Mouse (Mus musculus) CH12.LX (cell line): ENCODE measurements around the gene Gpank1.

ENCODE experiments used
- CTCF ChIP-seq, 2 experiments: IDR thresholded peaks in 1 of 2; conservative IDR thresholded peaks in 1 of 2; 2 replicates each; pipeline ENCODE4 v1.5.1; 2011 to 2012; ENCODE audit warnings: low read depth in 2 of 2, low read length in 2 of 2, improper control_type of control experiment in 1 of 2, inconsistent platforms in 1 of 2, mild to moderate bottlenecking in 1 of 2, moderate library complexity in 1 of 2
- EP300 ChIP-seq: IDR thresholded peaks from 2 replicates; pipeline ENCODE4 v1.6.1; 2011; ENCODE audit warnings: low read length, improper control_type of control experiment
- ETS1 ChIP-seq: conservative IDR thresholded peaks from 2 replicates; pipeline ENCODE4 v1.6.1; 2012; ENCODE audit warnings: low read depth, mild to moderate bottlenecking, inconsistent platforms, low read length, improper control_type of control experiment, moderate library complexity
- POLR2A ChIP-seq: IDR thresholded peaks from 2 replicates; pipeline ENCODE4 v1.6.1; 2011; ENCODE audit warnings: low read depth, mild to moderate bottlenecking, improper control_type of control experiment, low read length
- TCF12 ChIP-seq: IDR thresholded peaks from 2 replicates; pipeline ENCODE4 v1.6.1; 2014; ENCODE audit warnings: low read depth, mild to moderate bottlenecking, inconsistent platforms, low read length, improper control_type of control experiment
- USF2 ChIP-seq: conservative IDR thresholded peaks from 2 replicates; pipeline ENCODE4 v1.6.1; 2011; ENCODE audit warnings: low read depth, low read length, improper control_type of control experiment

GRCm38 (mm10) chr17:35082841-35083576 is 38.2 kb upstream of the Gpank1 start:
- no peak for TF ChIP-seq POLR2A
- no peak for TF ChIP-seq CTCF (conservative IDR thresholded peaks at IDR 0.05 in 1 of 2, IDR thresholded peaks at IDR 0.05 in 1 of 2; ENCODE audit: low read depth in 2 of 2, low read length in 2 of 2)
- no peak for TF ChIP-seq USF2
- no peak for TF ChIP-seq TCF12
- no peak for TF ChIP-seq ETS1
- no peak for TF ChIP-seq EP300
